Mouse (Mus musculus) thymus, adult 2 months (tissue): ENCODE measurements around the gene Gm11444.

Experiments used
- CTCF ChIP-seq: fragments of 200-500 bp; IDR thresholded peaks from 2 replicates; pipeline ENCODE4 v1.5.1; 2012; ENCODE audit warnings: mild to moderate bottlenecking, control low read depth, low read length, moderate library complexity, borderline replicate concordance; ENCODE audit not compliant: control insufficient read depth, poor library complexity, insufficient read depth; ENCODE audit errors: extremely low read depth
- POLR2A ChIP-seq: fragments of 200-500 bp; IDR thresholded peaks from 2 replicates; pipeline ENCODE4 v1.6.1; 2012; ENCODE audit warnings: mild to moderate bottlenecking, low read length, control low read depth, moderate library complexity; ENCODE audit not compliant: control insufficient read depth, poor library complexity, insufficient read depth; ENCODE audit errors: extremely low read depth

GRCm38 (mm10) chr11:85834386-85834931 lies 15.7 kb downstream of the Gm11444 start:
- no peak for TF ChIP-seq CTCF
- TF ChIP-seq POLR2A = no peak
